In the genomic region with DNA sequence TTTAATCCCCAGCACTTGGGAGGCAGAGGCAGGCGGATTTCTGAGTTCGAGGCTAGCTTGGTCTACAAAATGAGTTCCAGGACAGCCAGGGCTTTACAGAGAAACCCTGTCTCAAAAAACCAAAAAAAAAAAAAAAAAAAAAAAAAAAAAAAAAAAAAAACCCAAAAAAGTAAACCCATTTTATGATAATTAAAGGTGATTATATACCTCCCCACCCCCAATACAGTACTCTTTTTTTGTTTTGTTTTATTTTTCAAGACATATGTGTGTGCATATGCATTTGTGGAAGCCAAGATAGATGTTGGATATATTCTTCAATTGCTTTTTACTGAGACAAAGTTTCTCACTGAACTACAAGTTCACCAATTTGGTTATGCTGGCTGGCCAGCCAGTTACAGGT, we compare ENCODE assay signal across 12 mouse cellular contexts. TPM values are rescaled to one million over a fixed set of nuclear protein-coding genes. Genes with fewer than 3 reads are reported as not detected.
DNase-seq lines count a peak whose midpoint lies in the region; ATAC-seq and TF ChIP-seq lines count a peak whose summit lies in the region.
"Not testable (repeated sequence)": the region's sequence is repeated elsewhere in the genome, so short reads cannot be mapped to it uniquely, and the experiment has no call there.
"Had no signal": no experiment of that assay in that cellular context is flagged by ENCODE, and none has a peak within 500 bp of the region (broad histone marks: within the 10 kb centered on the region; RNA-seq: fewer than 3 reads in every experiment).

No protein-coding gene starts in this region.

- ATAC-seq in liver, embryonic 12.5 days; liver, postnatal 0 days; midbrain, embryonic 11.5 days (ENCODE audit: low FRiP score): not testable (repeated sequence)

- H3K9me3 ChIP-seq in CH12.LX (replicated peaks; ENCODE audit: low read length); ES-E14 (ENCODE audit: control insufficient read depth, insufficient read depth, low read depth, low read length); MEL (replicated peaks; ENCODE audit: insufficient read depth, low read length); liver, embryonic 12.5 days (replicated peaks); liver, postnatal 0 days (ENCODE audit: low read length); midbrain, embryonic 11.5 days (ENCODE audit: control insufficient read depth, low read length): not testable (repeated sequence)

- TF ChIP-seq EP300 in CH12.LX (IDR thresholded peaks at IDR 0.05; ENCODE audit: low read length); MEL (IDR thresholded peaks at IDR 0.05; ENCODE audit: low read depth in 1 of 2, low read length in 2 of 2); liver, postnatal 0 days (IDR thresholded peaks at IDR 0.05; ENCODE audit: low read depth): not testable (repeated sequence)

- H3K79me2 ChIP-seq in CH12.LX (replicated peaks; ENCODE audit: control insufficient read depth, extremely low read depth, insufficient read depth, poor library complexity, severe bottlenecking) = peaks cover 75% of the 10 kb centered on the region
- H3K79me2 ChIP-seq in MEL (ENCODE audit: control insufficient read depth, insufficient read depth, low read length, poor library complexity) = peaks cover 76% of the 10 kb centered on the region

- H3K4me1 ChIP-seq in CH12.LX (ENCODE audit: control insufficient read depth in 1 of 2, insufficient read depth in 2 of 2) (peaks cover 0 to 43% of the 10 kb centered on the region in 2 experiments; a peak in 2 of 4 replicates), MEL (ENCODE audit: control insufficient read depth in 1 of 2, insufficient read depth in 2 of 2, low read length in 2 of 2) (peaks cover 12 to 15% of the 10 kb centered on the region in 2 experiments)
- not testable (repeated sequence) for H3K4me1 ChIP-seq in ES-E14 (ENCODE audit: control insufficient read depth in 2 of 2, insufficient read depth in 2 of 2, low read length in 2 of 2, poor library complexity in 1 of 2); liver, postnatal 0 days (ENCODE audit: insufficient read depth); midbrain, embryonic 11.5 days (ENCODE audit: control insufficient read depth, insufficient read depth, low read length)
- H3K4me1 ChIP-seq in liver, embryonic 12.5 days = peaks cover 31% of the 10 kb centered on the region

- not testable (repeated sequence) for H3K36me3 ChIP-seq in CH12.LX (replicated peaks in 1 of 2; ENCODE audit: control insufficient read depth in 1 of 2, insufficient read depth in 1 of 2, low read length in 1 of 2); ES-E14 (ENCODE audit: control insufficient read depth, insufficient read depth, low read length, poor library complexity, severe bottlenecking); liver, embryonic 12.5 days; liver, postnatal 0 days (replicated peaks; ENCODE audit: insufficient read depth, low read length); midbrain, embryonic 11.5 days (ENCODE audit: control insufficient read depth, insufficient read depth, low read length)
- H3K36me3 ChIP-seq in MEL (ENCODE audit: control insufficient read depth in 1 of 2, insufficient read depth in 2 of 2, low read length in 2 of 2) = peaks cover 2 to 41% of the 10 kb centered on the region in 2 experiments

- dilution Hi-C loops in CH12.LX (cut with MboI; ENCODE audit: extremely low pct_ligation_motif_present, extremely low pct_unique_long_range_greater_than_20kb, low sequenced_read_pairs) = not testable (repeated sequence)

- 68% methylated on average over 2 of the region's 2 CpGs for WGBS in liver, embryonic 12.5 days (ENCODE audit: insufficient replicate concordance)
- 94% methylated on average over 2 of the region's 2 CpGs for WGBS in liver, postnatal 0 days (ENCODE audit: insufficient replicate concordance)
- WGBS in midbrain, embryonic 11.5 days = 85% methylated on average over 2 of the region's 2 CpGs

- not testable (repeated sequence) for DNase-seq in CH12.LX (ENCODE audit: extremely low read depth); ES-E14 (ENCODE audit: low read depth, low spot score); MEL (ENCODE audit: low read depth, low spot score); liver, postnatal 0 days
- peak; percentile 55 for DNase-seq in heart, adult 11 months
- DNase-seq in midbrain, embryonic 11.5 days (ENCODE audit: low spot score, missing footprints) = peak; percentile 72

- in situ Hi-C loops in CH12.LX (cut with MboI; ENCODE audit: low pct_ligation_motif_present, low pct_unique_long_range_greater_than_20kb, low sequenced_read_pairs); ES-E14 (cut with MboI; ENCODE audit: low sequenced_read_pairs in 2 of 2, unreplicated experiment in 2 of 2): not testable (repeated sequence)

- TF ChIP-seq POLR2A in CH12.LX (IDR thresholded peaks at IDR 0.05; ENCODE audit: low read depth, low read length); MEL (IDR thresholded peaks at IDR 0.05; ENCODE audit: control insufficient read depth in 1 of 2, insufficient read depth in 1 of 2, low read depth in 1 of 2, low read length in 2 of 2, poor library complexity in 1 of 2): not testable (repeated sequence)

- H3K9ac ChIP-seq in CH12.LX (ENCODE audit: insufficient read depth, low read depth); ES-E14 (ENCODE audit: insufficient read depth, low read depth, low read length, poor library complexity, severe bottlenecking); MEL (ENCODE audit: control insufficient read depth, low read depth, low read length, poor library complexity, severe bottlenecking); liver, embryonic 12.5 days; liver, postnatal 0 days (replicated peaks); midbrain, embryonic 11.5 days (ENCODE audit: low read length): not testable (repeated sequence)

- TF ChIP-seq CTCF in CH12.LX (conservative IDR thresholded peaks at IDR 0.05 in 1 of 2, IDR thresholded peaks at IDR 0.05 in 1 of 2; ENCODE audit: low read depth in 2 of 2, low read length in 2 of 2); MEL (IDR thresholded peaks at IDR 0.05 in 2 of 3, conservative IDR thresholded peaks at IDR 0.05 in 1 of 3; ENCODE audit: control insufficient read depth in 1 of 3, insufficient read depth in 1 of 3, low read depth in 2 of 3, low read length in 3 of 3, poor library complexity in 1 of 3, severe bottlenecking in 1 of 3); liver, postnatal 0 days (IDR thresholded peaks at IDR 0.05; ENCODE audit: low read depth): not testable (repeated sequence)

- H3K4me2 ChIP-seq in CH12.LX (ENCODE audit: insufficient read depth, low read depth, poor library complexity, severe bottlenecking); liver, embryonic 12.5 days; liver, postnatal 0 days (ENCODE audit: low read depth, low read length); midbrain, embryonic 11.5 days: not testable (repeated sequence)

- TF ChIP-seq RAD21 in CH12.LX (IDR thresholded peaks at IDR 0.05; ENCODE audit: low read depth, low read length); MEL (IDR thresholded peaks at IDR 0.05; ENCODE audit: low read depth, low read length): not testable (repeated sequence)

- H3K27ac ChIP-seq in CH12.LX (ENCODE audit: insufficient read depth, low read depth); ES-E14 (ENCODE audit: insufficient read depth, low read depth, low read length, poor library complexity, severe bottlenecking); MEL (ENCODE audit: control insufficient read depth, low read depth, low read length); midbrain, embryonic 11.5 days (ENCODE audit: low read depth, low read length): not testable (repeated sequence)
- 0 out of 2 replicates have a peak overlapping the region, but pooled peaks have one; percentile 7 for H3K27ac ChIP-seq in liver, embryonic 12.5 days
- H3K27ac ChIP-seq in liver, postnatal 0 days (ENCODE audit: low read depth) = 0 out of 2 replicates have a peak overlapping the region, but pooled peaks have one; percentile 48

- H3K4me3 ChIP-seq in CH12.LX (replicated peaks in 1 of 3; ENCODE audit: low read depth in 2 of 3, low read length in 2 of 3, poor library complexity in 1 of 3); ES-E14 (ENCODE audit: insufficient read depth in 1 of 2, low read depth in 1 of 2, low read length in 2 of 2, poor library complexity in 1 of 2, severe bottlenecking in 1 of 2); MEL (ENCODE audit: control insufficient read depth in 1 of 2, insufficient read depth in 1 of 2, low read depth in 2 of 2, low read length in 2 of 2); liver, embryonic 12.5 days; liver, postnatal 0 days (ENCODE audit: low read depth, low read length); midbrain, embryonic 11.5 days (ENCODE audit: low read depth, low read length): not testable (repeated sequence)

- H3K27me3 ChIP-seq in CH12.LX (replicated peaks); MEL (ENCODE audit: control insufficient read depth in 1 of 2, insufficient read depth in 2 of 2, low read length in 2 of 2); liver, embryonic 12.5 days (replicated peaks); liver, postnatal 0 days (ENCODE audit: insufficient read depth, low read length); midbrain, embryonic 11.5 days (ENCODE audit: control insufficient read depth, insufficient read depth, low read length): not testable (repeated sequence)

RNA-seq across cellular contexts. Expression of a gene that starts 6.3 kb away (rescaled TPM):
- total RNA-seq in CH12.LX (2012; rRNA removed) = 96.3 and 113 TPM in 2 replicates
- 135 and 145 TPM in 2 replicates for total RNA-seq in CH12.LX (2014; rRNA removed)
- polyA plus RNA-seq in CH12.LX (2012; ENCODE audit: insufficient read length, low read depth) = 74.6 and 81.9 TPM in 2 replicates
- 283 and 304 TPM in 2 replicates for total RNA-seq in ES-E14 (2012; rRNA removed)
- 193 and 198 TPM in 2 replicates for total RNA-seq in MEL (2012; rRNA removed)
- polyA plus RNA-seq in MEL (2012; ENCODE audit: insufficient read depth in 1 of 2, insufficient read length in 2 of 2, low read depth in 1 of 2, low replicate concordance in 2 of 2, missing spikeins in 1 of 2) = 100 to 1,000 TPM; 168 to 216 TPM
- polyA plus RNA-seq in liver, embryonic 12.5 days (2016; fragmentation: Nextera tagmentation; extraction: Ambion mirVana) = 33.1 TPM in 2 replicates
- polyA plus RNA-seq in liver, postnatal 0 days (2015; fragmentation: Nextera tagmentation; extraction: Ambion mirVana) = 16.2 and 17.3 TPM in 2 replicates
- polyA plus RNA-seq in midbrain, embryonic 11.5 days (2014; fragmentation: Nextera tagmentation; extraction: Ambion mirVana) = 36.9 and 41.8 TPM in 2 replicates

RNA-seq across cellular contexts. Expression of a gene that starts 9.3 kb away (rescaled TPM):
- 0.08 TPM in 1 of 2 replicates, not detected in the other for total RNA-seq in CH12.LX (2012; rRNA removed)
- total RNA-seq in CH12.LX (2014; rRNA removed) = not detected in 2 replicates
- not detected in 2 replicates for polyA plus RNA-seq in CH12.LX (2012; ENCODE audit: insufficient read length, low read depth)
- total RNA-seq in ES-E14 (2012; rRNA removed) = 0.05 and 0.13 TPM in 2 replicates
- not detected in 2 replicates for total RNA-seq in MEL (2012; rRNA removed)
- polyA plus RNA-seq in MEL (2012; ENCODE audit: insufficient read depth in 1 of 2, insufficient read length in 2 of 2, low read depth in 1 of 2, low replicate concordance in 2 of 2, missing spikeins in 1 of 2) = not detected
- polyA plus RNA-seq in liver, embryonic 12.5 days (2016; fragmentation: Nextera tagmentation; extraction: Ambion mirVana) = not detected in 2 replicates
- polyA plus RNA-seq in liver, postnatal 0 days (2015; fragmentation: Nextera tagmentation; extraction: Ambion mirVana) = not detected in 2 replicates
- polyA plus RNA-seq in midbrain, embryonic 11.5 days (2014; fragmentation: Nextera tagmentation; extraction: Ambion mirVana) = not detected in 2 replicates
- polyA plus RNA-seq: activated CD4-positive, CD25-positive, alpha-beta regulatory T cell, adult 4 months; C2C12; CD4-positive, CD25-positive, alpha-beta regulatory T cell, adult 4 months; G1E; Patski had no signal
